Mouse (Mus musculus) cerebellum, adult 9-10 months (tissue): ENCODE measurements at regions not wholly inside any gene's neighbourhood (a gene's known extent, or its start where the extent isn't known, plus 50 kb on each side); places are given as distances from the start of the nearest gene placed in this dataset.
"Not testable (repeated sequence)": the region's sequence is repeated elsewhere in the genome, so short reads cannot be mapped to it uniquely, and the experiment has no call there.

Experiments
- DNase-seq: peaks from one replicate; pipeline ENCODE4 v3.0.0; 2022

- DNase-seq, result peak; percentile 87
Measured at GRCm38 (mm10) chr4:101366905-101367679, 52.0 kb upstream of the Ak4 start.

- no peak for DNase-seq
Measured at GRCm38 (mm10) chr4:101365299-101365698, 53.8 kb upstream of the Ak4 start.

GRCm38 (mm10) chr4:101364716-101365115, 54.4 kb upstream of the Ak4 start:
- no peak for DNase-seq

- DNase-seq, result not testable (repeated sequence)
Measured at GRCm38 (mm10) chr4:101363231-101363630, 55.8 kb upstream of the Ak4 start.

- no peak for DNase-seq
Measured at GRCm38 (mm10) chr4:101361779-101362178, 57.3 kb upstream of the Ak4 start.

GRCm38 (mm10) chr4:101360296-101360695, 58.8 kb upstream of the Ak4 start:
- no peak for DNase-seq

- no peak for DNase-seq
Measured at GRCm38 (mm10) chr4:101359119-101359518, 60.0 kb upstream of the Ak4 start.

- DNase-seq, result no peak
Measured at GRCm38 (mm10) chr4:101358525-101358924, 60.6 kb upstream of the Ak4 start.

GRCm38 (mm10) chr4:101357923-101358322, 61.2 kb upstream of the Ak4 start:
- DNase-seq, result peak; percentile 46

GRCm38 (mm10) chr4:101356954-101357891, 61.9 kb upstream of the Ak4 start:
- DNase-seq, result peak; percentile 79

GRCm38 (mm10) chr4:101356093-101356953, 62.8 kb upstream of the Ak4 start:
- DNase-seq, result peak; percentile 89

- DNase-seq, result peak; percentile 76
Measured at GRCm38 (mm10) chr4:101355431-101356092, 63.5 kb upstream of the Ak4 start.

GRCm38 (mm10) chr4:101354951-101355350, 64.1 kb upstream of the Ak4 start:
- DNase-seq, result peak; percentile 69

GRCm38 (mm10) chr4:101354086-101354855, 64.8 kb upstream of the Ak4 start:
- DNase-seq, result peak; percentile 31

- DNase-seq, result no peak
Measured at GRCm38 (mm10) chr4:101352178-101352577, 66.9 kb upstream of the Ak4 start.

- DNase-seq, result no peak
Measured at GRCm38 (mm10) chr4:101351716-101352115, 67.4 kb upstream of the Ak4 start.

- no peak for DNase-seq
Measured at GRCm38 (mm10) chr4:101350656-101351055, 68.4 kb upstream of the Ak4 start.

GRCm38 (mm10) chr4:101350222-101350621, 68.9 kb upstream of the Ak4 start:
- peak; percentile 54 for DNase-seq

- peak; percentile 78 for DNase-seq
Measured at GRCm38 (mm10) chr4:101349413-101349812, 69.7 kb upstream of the Ak4 start.

GRCm38 (mm10) chr4:101347309-101347708, 71.8 kb upstream of the Ak4 start:
- no peak for DNase-seq

GRCm38 (mm10) chr4:101342071-101342762, 76.9 kb upstream of the Ak4 start:
- DNase-seq, result no peak
